Mouse (Mus musculus) heart, embryonic 11.5 days (tissue): ENCODE results near the gene Hpca. TPM values are rescaled to one million over a fixed set of nuclear protein-coding genes. Genes with fewer than 3 reads are reported as not detected.

Source experiments
- ATAC-seq: fragments of 200-750 bp; cut with Nextera tagmentation; replicated peaks from 2 replicates; pipeline ENCODE4 v1.8.0; 2017; ENCODE audit warnings: moderate library complexity; ENCODE audit not compliant: insufficient number of reproducible peaks, low FRiP score, low TSS enrichment
- H3K27ac ChIP-seq: fragments of 300-500 bp; sonication (generic); 2 replicates; pipeline ENCODE4 v1.5.1; 2014; ENCODE audit warnings: mild to moderate bottlenecking, low read depth, low read length
- H3K27me3 ChIP-seq: fragments of 300-500 bp; sonication (generic); 2 replicates; pipeline ENCODE4 v1.6.1; 2014; ENCODE audit warnings: mild to moderate bottlenecking, low read length, mixed read lengths; ENCODE audit not compliant: control insufficient read depth, insufficient read depth
- H3K36me3 ChIP-seq: fragments of 300-500 bp; sonication (generic); 2 replicates; pipeline ENCODE4 v1.6.1; 2014; ENCODE audit warnings: mild to moderate bottlenecking, low read length, moderate library complexity, mixed read lengths; ENCODE audit not compliant: control insufficient read depth, insufficient read depth
- H3K4me1 ChIP-seq: fragments of 300-500 bp; sonication (generic); 2 replicates; pipeline ENCODE4 v1.6.1; 2014; ENCODE audit warnings: low read length; ENCODE audit not compliant: control insufficient read depth, insufficient read depth
- H3K4me2 ChIP-seq: fragments of 300-500 bp; sonication (generic); 2 replicates; pipeline ENCODE4 v1.6.1; 2014; ENCODE audit warnings: mild to moderate bottlenecking, moderate library complexity
- H3K4me3 ChIP-seq: fragments of 300-500 bp; sonication (generic); 2 replicates; pipeline ENCODE4 v1.5.1; 2014; ENCODE audit warnings: low read depth, low read length
- H3K9ac ChIP-seq: fragments of 300-500 bp; sonication (generic); 2 replicates; pipeline ENCODE4 v1.6.1; 2014; ENCODE audit warnings: mild to moderate bottlenecking, low read depth, low read length, moderate library complexity
- H3K9me3 ChIP-seq: fragments of 300-500 bp; sonication (generic); replicated peaks from 2 replicates; pipeline ENCODE4 v1.6.1; 2016; ENCODE audit warnings: low read length; ENCODE audit not compliant: control insufficient read depth
- WGBS: fragments of 180-500 bp; shearing (Covaris S2); extraction: QIAGEN DNeasy Blood & Tissue Kit; methylation state at CpG from one replicate; pipeline ENCODE4 v1.1.7; 2014; ENCODE audit not compliant: insufficient replicate concordance; 5-methylcytosine and 5-hydroxymethylcytosine counted together
- polyA plus RNA-seq: library from polyadenylated mRNA; unstranded; fragments of >200 nt; fragmentation: Nextera tagmentation; extraction: Ambion mirVana; gene quantifications from 2 replicates; pipeline ENCODE4 v1.2.1, GENCODE M21; 2014

The Hpca gene
- polyA plus RNA-seq, 1 experiment from 2014 or later, result 2.3 TPM

GRCm38 (mm10) chr4:129146392-129146791 lies 24.6 kb upstream of the Hpca start:
- no peak overlapping the region for H3K4me2 ChIP-seq
- no peak for ATAC-seq
- no peaks in the 10 kb centered on the region for H3K27me3 ChIP-seq
- no peak overlapping the region for H3K27ac ChIP-seq
- peaks cover 22% of the 10 kb centered on the region for H3K4me1 ChIP-seq
- peaks cover 12% of the 10 kb centered on the region for H3K36me3 ChIP-seq
- no peak overlapping the region for H3K4me3 ChIP-seq
- WGBS, result 48% methylated on average over 2 of the region's 2 CpGs
- no peaks in the 10 kb centered on the region for H3K9me3 ChIP-seq
- H3K9ac ChIP-seq, result no peak overlapping the region

- H3K36me3 ChIP-seq, result peaks cover 10% of the 10 kb centered on the region
- ATAC-seq, result no peak
- WGBS, result 71% methylated on average over 4 of the region's 4 CpGs
- no peaks in the 10 kb centered on the region for H3K27me3 ChIP-seq
- no peak overlapping the region for H3K4me3 ChIP-seq
- no peaks in the 10 kb centered on the region for H3K9me3 ChIP-seq
- H3K4me2 ChIP-seq, result no peak overlapping the region
- no peak overlapping the region for H3K9ac ChIP-seq
- H3K4me1 ChIP-seq, result peaks cover 27% of the 10 kb centered on the region
- H3K27ac ChIP-seq, result no peak overlapping the region
Observed at GRCm38 (mm10) chr4:129145943-129146342, 24.1 kb upstream of the Hpca start.

- no peak overlapping the region for H3K27ac ChIP-seq
- no peak for ATAC-seq
- no peak overlapping the region for H3K4me3 ChIP-seq
- peaks cover 27% of the 10 kb centered on the region for H3K4me1 ChIP-seq
- WGBS, result 58% methylated on average over 4 of the region's 4 CpGs
- no peak overlapping the region for H3K4me2 ChIP-seq
- peaks cover 7% of the 10 kb centered on the region; the same call in 1 of the 2 replicates for H3K36me3 ChIP-seq
- H3K9me3 ChIP-seq, result no peaks in the 10 kb centered on the region
- no peak overlapping the region for H3K9ac ChIP-seq
- no peaks in the 10 kb centered on the region for H3K27me3 ChIP-seq
Observed at GRCm38 (mm10) chr4:129145411-129145810, 23.6 kb upstream of the Hpca start.

GRCm38 (mm10) chr4:129144401-129145367 lies 22.8 kb upstream of the Hpca start:
- no peaks in the 10 kb centered on the region for H3K27me3 ChIP-seq
- peaks cover 27% of the 10 kb centered on the region for H3K4me1 ChIP-seq
- no peaks in the 10 kb centered on the region for H3K9me3 ChIP-seq
- WGBS, result 60% methylated on average over 16 of the region's 16 CpGs
- peaks cover 3% of the 10 kb centered on the region; the same call in 1 of the 2 replicates for H3K36me3 ChIP-seq
- no peak for ATAC-seq
- no peak overlapping the region for H3K27ac ChIP-seq
- no peak overlapping the region for H3K4me3 ChIP-seq
- H3K9ac ChIP-seq, result peak overlapping the region; percentile 22; the same call in 1 of the 2 replicates
- no peak overlapping the region for H3K4me2 ChIP-seq

- H3K4me2 ChIP-seq, result no peak overlapping the region
- H3K36me3 ChIP-seq, result no peaks in the 10 kb centered on the region; the same call in 1 of the 2 replicates
- H3K27ac ChIP-seq, result no peak overlapping the region
- no peak overlapping the region for H3K9ac ChIP-seq
- H3K9me3 ChIP-seq, result no peaks in the 10 kb centered on the region
- ATAC-seq, result no peak
- 82% methylated on average over 5 of the region's 5 CpGs for WGBS
- H3K4me3 ChIP-seq, result no peak overlapping the region
- H3K27me3 ChIP-seq, result peaks cover 9% of the 10 kb centered on the region
- peaks cover 27% of the 10 kb centered on the region for H3K4me1 ChIP-seq
Observed at GRCm38 (mm10) chr4:129143509-129143908, 21.7 kb upstream of the Hpca start.

GRCm38 (mm10) chr4:129142439-129143045 lies 20.7 kb upstream of the Hpca start:
- ATAC-seq, result no peak
- WGBS, result 85% methylated on average over 11 of the region's 11 CpGs
- Histone ChIP-seq H3K36me3 (no peaks in the 10 kb centered on the region; the same call in 1 of the 2 replicates), H3K4me3 (no peak overlapping the region), H3K4me2 (no peak overlapping the region), H3K27ac (no peak overlapping the region), H3K9ac (no peak overlapping the region), H3K27me3 (peaks cover 19% of the 10 kb centered on the region), H3K9me3 (no peaks in the 10 kb centered on the region), H3K4me1 (peaks cover 34% of the 10 kb centered on the region)

GRCm38 (mm10) chr4:129141560-129142438 lies 20.0 kb upstream of the Hpca start:
- peak overlapping the region; percentile 0; the same call in 1 of the 2 replicates for H3K4me2 ChIP-seq
- 0 out of 2 replicates have a peak overlapping the region, but pooled peaks have one; percentile 34 for H3K9ac ChIP-seq
- peaks cover 25% of the 10 kb centered on the region for H3K27me3 ChIP-seq
- 59% methylated on average over 17 of the region's 17 CpGs for WGBS
- H3K27ac ChIP-seq, result peak overlapping the region; percentile 50; the same call in 1 of the 2 replicates
- no peaks in the 10 kb centered on the region for H3K9me3 ChIP-seq
- peaks cover 36% of the 10 kb centered on the region for H3K4me1 ChIP-seq
- ATAC-seq, result no peak
- H3K4me3 ChIP-seq, result no peak overlapping the region
- H3K36me3 ChIP-seq, result no peaks in the 10 kb centered on the region; the same call in 1 of the 2 replicates

- Histone ChIP-seq H3K27me3 (peaks cover 31% of the 10 kb centered on the region), H3K4me3 (no peak overlapping the region), H3K9ac (no peak overlapping the region), H3K27ac (no peak overlapping the region), H3K9me3 (no peaks in the 10 kb centered on the region), H3K36me3 (no peaks in the 10 kb centered on the region; the same call in 1 of the 2 replicates), H3K4me1 (peaks cover 36% of the 10 kb centered on the region), H3K4me2 (no peak overlapping the region)
- WGBS, result 80% methylated on average over 4 of the region's 4 CpGs
- no peak for ATAC-seq
Observed at GRCm38 (mm10) chr4:129140808-129141207, 19.0 kb upstream of the Hpca start.
